Mouse (Mus musculus): Measurements from ENCODE around the gene Tfr2.

DNA sequence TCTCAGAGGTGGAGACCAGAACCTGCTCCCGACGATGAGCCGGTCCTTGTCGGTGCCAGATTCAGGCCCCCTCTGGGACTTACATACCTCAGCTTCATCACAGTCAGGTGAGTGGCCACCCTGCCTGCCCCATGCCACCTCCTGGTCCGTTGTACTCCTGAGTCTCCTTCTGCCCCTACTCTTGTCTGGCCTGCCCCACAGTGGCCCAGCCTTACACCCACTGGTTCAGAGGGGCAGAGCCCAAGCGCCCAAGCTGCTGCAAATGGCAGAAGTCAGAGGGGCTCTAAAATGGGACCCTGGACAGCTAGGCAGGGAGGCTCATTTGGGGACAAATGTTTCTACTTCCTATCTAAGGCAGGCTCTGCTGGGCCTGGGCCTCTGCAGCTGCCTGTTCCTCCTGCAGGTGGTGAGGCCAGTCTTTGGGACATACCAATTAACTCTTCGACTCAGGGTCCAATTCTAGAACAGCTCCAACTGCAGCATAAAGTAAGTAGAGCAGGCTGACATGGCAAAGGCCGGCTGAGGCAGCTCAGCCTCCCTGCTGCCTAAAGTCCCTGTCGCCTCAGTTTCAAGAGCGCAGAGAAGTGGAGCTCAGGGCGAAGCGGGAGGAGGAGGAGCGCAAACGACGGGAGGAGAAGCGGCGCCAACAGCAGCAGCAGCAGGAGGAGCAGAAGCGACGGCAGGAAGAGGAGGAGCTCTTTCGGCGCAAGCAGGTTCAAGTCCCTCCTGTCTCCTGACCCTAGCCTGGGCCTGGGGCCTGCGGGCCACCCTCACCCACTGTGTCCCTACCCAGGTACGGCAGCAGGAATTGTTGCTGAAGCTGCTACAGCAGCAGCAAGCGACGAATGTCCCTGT is 46.0 kb upstream of the Tfr2 start:
- TF ChIP-seq CTCF (IDR thresholded peaks at IDR 0.05; ENCODE audit: extremely low read depth, insufficient read depth, low read length) (no peak), POLR2A (IDR thresholded peaks at IDR 0.05; ENCODE audit: extremely low read depth, insufficient read depth, low read length) (no peak)
